Mouse (Mus musculus) granulocyte monocyte progenitor cell, adult 5-6 weeks (primary cell): Measurements from ENCODE around the gene Negr1. TPM values are rescaled to one million over a fixed set of nuclear protein-coding genes. Genes with fewer than 3 reads are reported as not detected.

Experiments used
- ATAC-seq: replicated peaks from 2 replicates; pipeline ENCODE4 v1.8.0; 2016; ENCODE audit warnings: mild to moderate bottlenecking, moderate TSS enrichment, inconsistent platforms; ENCODE audit not compliant: poor library complexity, severe bottlenecking
- total RNA-seq, 2 experiments: library from RNA; stranded (forward) in 1 of 2; stranded (reverse) in 1 of 2; fragments of 200-712, 200-1000 nt in 1 of 2; fragments of >200 nt in 1 of 2; fragmentation: Nextera tagmentation in 1 of 2; gene quantifications; 2 replicates each; pipeline ENCODE4 v1.2.3; 2014 to 2017

The Negr1 gene
- total RNA-seq, 2 experiments from 2014 or later = not detected

- ATAC-seq = no peak
These were observed 231.1 kb downstream of the Negr1 start for GRCm38 (mm10) chr3:156792743-156793142.

- ATAC-seq = no peak
These were observed 232.5 kb downstream of the Negr1 start for GRCm38 (mm10) chr3:156794091-156794490.

DNA sequence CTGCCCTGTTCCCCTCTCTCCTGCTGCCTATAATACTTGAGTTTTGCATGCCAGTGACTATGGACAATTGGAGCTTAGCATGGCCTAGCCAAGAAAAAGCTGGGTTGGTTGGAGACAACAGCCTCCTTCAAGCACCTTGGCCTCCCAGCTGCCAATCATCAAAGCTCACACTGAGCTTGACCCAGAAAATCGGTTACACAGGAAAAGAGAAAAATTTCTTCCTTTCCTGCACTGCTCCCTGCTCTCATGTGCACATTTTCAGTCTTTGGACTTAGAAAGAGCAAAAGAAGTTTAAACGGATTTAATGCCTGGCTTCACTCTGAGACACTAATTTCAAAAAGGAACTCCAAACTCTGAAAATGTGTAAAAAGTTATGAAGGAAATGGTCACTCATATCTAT, 233.0 kb downstream of the Negr1 start:
- ATAC-seq = no peak

- no peak for ATAC-seq
These were observed 234.6 kb downstream of the Negr1 start for GRCm38 (mm10) chr3:156796061-156796691.

- no peak for ATAC-seq
These were observed 237.6 kb downstream of the Negr1 start for GRCm38 (mm10) chr3:156799228-156799627.

DNA sequence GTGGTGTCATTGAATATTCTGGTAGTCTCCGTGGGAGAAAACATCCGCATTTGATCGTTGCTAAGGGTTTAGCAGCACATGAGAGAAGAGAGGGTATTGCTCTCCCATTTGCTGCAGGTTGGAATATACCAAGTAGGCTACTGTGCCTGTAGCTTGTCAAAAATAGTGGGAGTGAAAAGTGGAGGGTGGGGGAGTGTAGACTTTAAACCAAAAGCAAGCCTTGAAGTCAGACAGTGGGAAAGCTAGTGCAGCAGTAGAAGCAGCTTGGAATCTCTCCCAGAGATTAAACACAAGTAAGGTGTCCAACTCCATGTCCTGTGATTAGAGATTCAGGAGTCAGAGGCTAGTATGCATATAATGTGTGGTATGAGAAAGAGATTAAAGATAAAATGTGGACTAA, 248.2 kb downstream of the Negr1 start:
- ATAC-seq = no peak

GRCm38 (mm10) chr3:156816938-156817337, 255.3 kb downstream of the Negr1 start:
- ATAC-seq = no peak

DNA sequence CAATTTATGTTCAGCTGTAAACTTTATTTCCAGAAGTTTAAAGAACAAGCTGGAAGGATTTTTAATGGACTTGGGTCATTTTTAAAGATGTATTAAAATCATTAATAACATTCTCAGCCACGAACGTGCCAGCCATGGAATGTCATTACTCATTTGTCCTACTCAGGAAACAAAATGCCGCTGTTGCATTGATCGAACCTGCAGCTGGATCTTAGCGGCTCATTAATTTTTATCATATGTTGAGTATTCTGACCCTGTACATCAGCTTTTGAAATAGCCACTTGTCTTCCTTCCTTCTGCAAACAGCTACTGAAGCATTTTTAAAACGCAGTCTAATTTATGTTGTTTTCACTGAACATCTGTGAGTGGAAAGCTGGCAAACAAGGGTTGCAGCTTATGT, 255.9 kb downstream of the Negr1 start:
- no peak for ATAC-seq

DNA sequence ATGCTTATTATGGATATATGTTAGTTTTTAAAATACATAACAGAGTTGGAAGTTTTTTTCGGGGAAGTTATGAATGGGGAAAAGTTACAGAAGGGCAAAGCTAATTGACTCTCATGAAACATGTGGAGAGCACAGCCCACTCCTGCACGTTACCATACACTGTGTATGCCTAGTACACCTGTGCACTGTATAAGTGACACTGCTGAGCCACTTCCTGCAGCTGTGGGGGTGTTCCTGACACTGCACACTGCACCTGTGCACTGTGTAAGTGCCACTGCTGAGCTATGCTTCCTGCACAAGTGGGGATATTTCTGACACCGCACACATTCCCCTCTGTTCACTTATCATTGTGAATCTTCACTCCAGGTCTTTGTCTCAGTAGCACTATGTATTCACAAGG, 261.4 kb downstream of the Negr1 start:
- no peak for ATAC-seq

- ATAC-seq = no peak
These were observed 272.3 kb downstream of the Negr1 start for GRCm38 (mm10) chr3:156833920-156834319.

- no peak for ATAC-seq
These were observed 277.0 kb downstream of the Negr1 start for GRCm38 (mm10) chr3:156838550-156838949.

DNA sequence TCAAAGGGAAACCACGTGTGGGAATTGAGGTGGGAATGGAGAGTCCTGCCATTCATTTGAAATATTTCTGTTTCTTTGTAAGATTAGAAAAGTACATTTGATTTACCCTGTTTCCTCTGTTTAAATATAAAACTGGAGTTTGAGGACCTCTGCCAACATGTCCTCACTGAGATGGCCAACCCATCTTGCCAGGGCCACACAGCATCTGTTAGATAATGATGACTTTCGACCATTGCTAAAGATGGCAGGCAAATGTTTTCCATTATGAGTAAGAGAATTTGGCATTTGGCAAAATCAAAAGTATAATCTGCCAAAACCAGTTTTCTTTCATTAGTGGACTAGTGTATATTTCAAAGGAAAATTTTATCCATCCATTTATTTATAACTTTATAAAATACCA, 286.8 kb downstream of the Negr1 start:
- ATAC-seq = no peak

GRCm38 (mm10) chr3:156851921-156852320, 290.3 kb downstream of the Negr1 start:
- no peak for ATAC-seq

DNA sequence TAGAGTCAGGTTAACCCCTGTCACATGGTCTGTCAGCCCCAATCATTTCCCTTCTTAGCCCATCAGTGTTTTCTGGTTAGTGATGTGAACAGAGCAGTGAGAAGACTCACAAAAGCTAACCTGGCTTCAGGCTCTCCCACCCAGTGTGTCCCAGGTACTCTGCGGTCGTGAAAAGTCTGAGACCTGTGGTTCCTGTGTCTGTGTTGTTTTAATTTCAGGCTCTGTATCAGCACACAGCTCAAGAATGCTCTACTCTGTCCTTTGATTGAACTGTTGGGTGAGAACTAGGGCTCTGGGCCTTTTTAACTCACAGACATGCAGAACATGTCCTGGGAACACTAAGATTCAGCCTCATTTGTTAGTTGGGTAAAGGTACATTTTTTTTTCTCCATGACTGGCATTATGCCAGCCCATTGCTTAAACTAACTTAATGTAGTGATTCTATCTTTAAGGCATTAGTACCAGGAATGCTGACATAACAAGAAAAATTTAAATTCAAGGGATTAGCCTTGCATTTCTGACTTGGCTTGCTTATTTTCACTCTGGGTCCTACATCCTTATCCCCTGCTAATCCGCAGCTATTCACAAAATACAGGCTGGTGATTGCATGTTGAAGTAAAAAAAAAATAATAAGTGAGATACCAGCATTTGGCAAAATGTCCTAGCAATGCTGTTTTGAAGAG, 308.8 kb downstream of the Negr1 start:
- ATAC-seq = no peak

DNA sequence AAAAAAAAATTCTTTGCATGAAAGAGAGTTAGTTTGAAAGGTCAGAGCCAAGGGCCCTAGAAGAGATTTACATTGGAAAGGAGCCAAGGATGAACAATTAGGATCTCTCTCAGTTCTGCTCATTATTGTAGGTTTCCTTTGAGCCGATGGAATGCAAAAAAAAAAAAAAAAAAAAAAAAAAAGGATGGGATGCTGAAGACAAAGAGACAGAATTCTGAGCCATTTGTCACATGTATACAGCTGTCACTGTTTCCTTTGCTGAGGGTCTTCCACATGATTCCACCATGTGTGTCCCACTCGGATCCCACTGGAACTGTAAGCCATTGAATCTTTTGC, 309.3 kb downstream of the Negr1 start:
- no peak for ATAC-seq

- ATAC-seq = no peak
These were observed 310.1 kb downstream of the Negr1 start for GRCm38 (mm10) chr3:156871641-156872196.

DNA sequence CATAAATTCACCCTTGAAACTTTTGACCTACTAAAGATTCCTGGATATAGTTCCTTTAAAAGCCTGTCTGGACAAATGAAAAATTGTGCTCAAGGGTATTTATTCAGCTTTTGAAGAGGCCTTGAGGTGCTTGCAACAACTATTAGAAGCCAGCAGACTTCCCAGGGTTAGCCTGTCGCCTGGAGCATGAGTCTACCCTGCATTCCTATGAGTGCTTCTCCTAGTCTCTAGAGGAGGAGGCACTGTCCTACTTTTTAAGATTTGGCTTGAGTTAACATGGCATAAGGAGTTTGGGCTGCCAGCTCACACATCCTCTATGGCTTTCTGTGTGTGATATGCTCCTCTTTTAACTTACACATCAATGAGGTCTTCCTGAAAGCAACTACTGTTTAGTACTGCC, 315.0 kb downstream of the Negr1 start:
- ATAC-seq = no peak

DNA sequence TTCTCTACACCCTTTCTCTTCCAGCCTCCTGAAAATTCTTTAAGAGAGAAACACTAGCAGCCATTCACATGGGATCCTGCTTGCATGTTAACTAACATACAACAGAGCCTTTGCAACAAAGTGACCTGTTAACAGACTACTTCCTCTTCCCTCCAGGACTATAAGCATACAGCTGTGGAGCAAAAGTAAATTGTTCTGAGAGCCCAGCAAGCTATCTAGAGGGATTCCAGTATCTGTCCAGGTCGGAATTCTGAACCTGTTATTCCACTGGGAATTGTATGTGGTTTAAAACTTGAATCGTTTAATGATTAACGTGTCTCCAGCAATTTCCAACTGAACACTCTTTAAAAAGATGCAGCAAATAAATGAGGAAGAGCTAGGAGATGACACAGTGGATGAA, 320.5 kb downstream of the Negr1 start:
- ATAC-seq = no peak

- ATAC-seq = no peak
These were observed 322.3 kb downstream of the Negr1 start for GRCm38 (mm10) chr3:156883873-156884272.

- no peak for ATAC-seq
These were observed 324.1 kb downstream of the Negr1 start for GRCm38 (mm10) chr3:156885689-156886088.

GRCm38 (mm10) chr3:156886915-156887314, 325.3 kb downstream of the Negr1 start:
- no peak for ATAC-seq

DNA sequence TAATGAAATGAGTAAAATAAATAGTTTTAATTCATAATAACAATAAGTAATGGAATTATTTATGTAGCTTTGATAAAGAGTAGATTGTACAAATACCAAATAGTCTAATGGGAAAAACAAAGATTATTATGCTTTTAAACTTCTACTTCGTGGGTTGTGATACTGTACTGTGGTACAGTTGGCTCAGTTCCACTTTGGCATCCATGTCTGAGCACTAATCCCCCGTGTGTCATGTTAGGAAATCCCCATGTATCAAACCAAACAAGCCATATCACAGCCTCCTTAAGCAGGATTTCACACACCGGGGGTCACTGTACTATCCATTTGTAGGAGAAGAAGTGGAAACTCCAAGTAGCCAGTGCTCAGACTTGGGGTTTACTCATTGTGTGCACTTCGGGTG, 329.4 kb downstream of the Negr1 start:
- ATAC-seq = no peak
